Mouse (Mus musculus) testis, adult 10 weeks (tissue): ENCODE results near the gene Smc2. TPM values are rescaled to one million over a fixed set of nuclear protein-coding genes. Genes with fewer than 3 reads are reported as not detected.

ENCODE experiments used
- polyA plus RNA-seq: library from polyadenylated mRNA; stranded (reverse); fragments of 350-450 nt; fragmentation: Illumina TruSeq; extraction: RNeasy Lipid Tissue Mini Kit (QIAGEN cat#74804); gene quantifications from one replicate; pipeline ENCODE4 v1.2.3, GENCODE M21; 2014; ENCODE audit warnings: low read depth, low replicate concordance

The Smc2 gene
- 53.4 TPM for polyA plus RNA-seq

GRCm38 (mm10) chr4:52438886-52439664 is at the start of gene Smc2:
Gene Smc2, plus strand, starts transcription at chr4:52439243.

GRCm38 (mm10) chr4:52497144-52497543 is 58.1 kb downstream of the Smc2 start, which contains the start of gene Vma21-ps:
Gene Vma21-ps, minus strand, starts transcription at chr4:52497244.

Other genes with a start within 250 kb of the Smc2 start
- not detected for gene Vma21-ps, start 58.0 kb downstream of the Smc2 start, polyA plus RNA-seq
- 422 TPM for gene Toporsl, start 157.0 kb downstream of the Smc2 start, polyA plus RNA-seq